Mouse (Mus musculus): ENCODE data around the gene Gm15446.
"Not testable (repeated sequence)": the region's sequence is repeated elsewhere in the genome, so short reads cannot be mapped to it uniquely, and the experiment has no call there.

The Gm15446 gene

DNA sequence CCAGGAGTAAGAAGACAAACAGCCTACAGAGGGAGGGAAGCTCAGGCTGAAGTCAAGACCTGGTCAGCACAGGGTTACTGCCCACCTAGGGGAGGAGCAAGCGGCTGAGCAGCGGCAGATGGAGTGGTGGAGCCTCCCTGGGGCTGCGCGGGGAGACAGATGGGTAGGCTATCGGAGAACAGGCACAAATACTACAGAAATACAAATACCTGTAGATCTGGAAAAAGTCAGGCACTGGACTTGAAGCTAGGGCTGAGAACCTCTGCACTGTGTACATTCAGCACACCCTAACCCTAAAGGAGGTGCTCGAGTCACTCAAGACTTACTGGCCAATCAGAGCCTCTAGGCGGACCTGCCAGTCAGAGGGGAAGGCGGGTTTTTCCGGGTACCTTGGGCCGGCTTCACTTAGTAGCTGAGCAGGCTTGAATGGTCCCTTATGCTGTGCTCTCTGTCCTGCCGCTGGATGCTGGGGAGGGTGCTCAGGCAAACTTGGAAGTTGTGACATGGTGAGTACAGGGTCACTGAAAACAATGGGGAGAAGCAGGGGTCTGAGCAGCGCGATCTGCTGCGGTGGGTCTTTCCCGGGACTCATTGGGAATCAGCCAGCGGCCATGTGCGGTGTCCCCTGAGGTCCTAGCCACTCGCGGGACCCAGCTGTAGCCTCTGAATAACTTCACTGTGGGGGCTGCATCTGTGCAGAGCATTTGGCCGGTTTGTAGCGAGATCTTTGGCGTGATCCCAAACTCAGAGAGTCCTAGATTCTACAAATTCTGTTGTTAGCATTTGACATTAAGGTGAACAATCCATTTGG is at the start of gene Gm15446:
Gene Gm15446 (plus strand): TSS at position 140 of the 811 bp plus-strand sequence.
- in situ Hi-C loops (cut with MboI, MseI), result loop anchor here (5.0 kb wide), 3 partner anchors 74 to 474 kb away; partner anchors contain the start of gene Zfp932 (in 1 of the 2)

- in situ Hi-C loops (cut with MboI, MseI), result loop anchor here (5.0 kb wide), 3 partner anchors 73 to 473 kb away; partner anchors contain the start of gene Zfp932 (in 1 of the 2)
These were observed 929 bp downstream of the Gm15446 start for GRCm38 (mm10) chr5:109924129-109924528.

DNA sequence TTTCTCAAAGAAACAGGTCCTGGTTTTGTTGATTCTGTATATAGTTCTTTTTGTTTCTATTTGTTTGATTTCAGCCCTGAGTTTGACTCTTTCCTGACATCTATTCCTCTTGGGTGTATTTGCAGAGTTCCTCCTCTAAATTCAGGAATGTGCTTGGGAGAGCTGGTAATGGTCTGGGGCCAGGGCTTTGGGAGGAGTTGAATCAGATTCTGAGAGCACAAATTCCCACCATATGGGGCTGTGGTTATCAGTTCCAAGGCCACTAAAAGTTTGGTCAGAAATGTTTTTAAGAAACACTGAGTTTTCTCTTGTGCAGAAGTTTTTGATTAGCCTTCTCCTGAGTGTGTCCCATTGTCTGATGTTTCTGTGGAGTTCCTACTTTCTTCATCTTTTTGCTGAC is 1.7 kb downstream of the Gm15446 start:
- in situ Hi-C loops (cut with MboI, MseI), result loop anchor here (5.0 to 25.0 kb wide), 7 partner anchors 58 to 1288 kb away; partner anchors contain the start of genes Zfp932 (in 2 of the 2), Crlf2 (in 1 of the 2), Gak (in 1 of the 2) and Gtpbp6 (in 1 of the 2)

DNA sequence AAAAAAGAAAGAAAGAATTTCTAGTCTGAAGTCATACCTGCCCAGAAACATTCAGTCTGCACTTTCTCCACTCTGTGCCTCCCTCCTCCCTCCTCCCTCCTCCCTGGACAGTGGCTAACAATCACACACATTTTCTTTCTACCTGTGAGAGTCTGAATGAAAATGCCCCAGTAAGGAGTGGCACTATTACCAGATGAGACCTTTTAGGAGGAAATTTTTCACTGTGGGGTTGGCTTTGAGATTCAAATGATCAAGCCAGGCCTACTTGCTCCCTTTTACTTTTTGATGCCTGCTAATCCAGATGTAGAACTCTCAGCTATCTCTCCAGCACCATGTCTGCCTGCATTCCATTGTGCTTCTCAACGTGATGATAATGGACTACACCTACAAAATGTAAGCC is 27.1 kb downstream of the Gm15446 start:
- in situ Hi-C loops (cut with MboI, MseI), result loop anchor here in 1 of 2 experiments (25.0 kb wide), 1 partner anchor 813 kb away; no protein-coding TSS in a partner anchor

DNA sequence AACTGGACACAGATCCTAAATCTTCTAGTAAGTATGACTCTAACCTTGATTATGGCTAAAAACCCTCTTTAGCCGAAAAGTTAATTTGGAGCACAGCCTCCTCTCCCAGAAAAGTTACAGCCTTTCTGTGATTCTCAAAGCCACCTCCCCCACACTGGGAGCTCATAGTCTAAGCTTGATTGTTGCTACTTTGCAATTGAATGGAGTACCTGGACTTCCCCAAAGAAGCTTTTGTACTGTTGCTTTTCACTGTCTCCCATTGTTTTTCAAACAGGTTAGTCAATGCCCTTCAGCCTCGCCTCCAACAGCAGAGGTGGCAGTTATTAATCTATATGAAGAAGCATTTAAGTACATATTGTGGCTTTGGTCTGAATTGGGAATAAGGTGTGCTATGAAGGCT is 57.5 kb downstream of the Gm15446 start:
- in situ Hi-C loops (cut with MboI, MseI), result not testable (repeated sequence)

Measured in T-helper 17 cell (primary cell).